Mouse (Mus musculus) limb, embryonic 14.5 days (tissue): ENCODE data around the gene Atr. TPM values are rescaled to one million over a fixed set of nuclear protein-coding genes. Genes with fewer than 3 reads are reported as not detected.

Source experiments
- ATAC-seq: fragments of 200-750 bp; cut with Nextera tagmentation; 2 replicates; pipeline ENCODE4 v1.8.0; 2017; ENCODE audit warnings: low read depth, moderate number of reproducible peaks, moderate TSS enrichment; ENCODE audit not compliant: low FRiP score
- DNase-seq: peaks from one replicate; pipeline ENCODE4 v3.0.0-alpha.2; 2015; ENCODE audit warnings: low spot score
- H3K27ac ChIP-seq: fragments of 300-500 bp; sonication (generic); replicated peaks from 2 replicates; pipeline ENCODE4 v1.5.1; 2014; ENCODE audit warnings: low read depth, mild to moderate bottlenecking, low read length, moderate library complexity, mixed read lengths
- H3K27me3 ChIP-seq: fragments of 300-500 bp; sonication (generic); 2 replicates; pipeline ENCODE4 v1.6.1; 2014; ENCODE audit warnings: low read length, mixed read lengths; ENCODE audit not compliant: control insufficient read depth, insufficient read depth
- H3K36me3 ChIP-seq: fragments of 300-500 bp; sonication (generic); 2 replicates; pipeline ENCODE4 v1.6.1; 2014; ENCODE audit warnings: mild to moderate bottlenecking, low read length, moderate library complexity, mixed read lengths; ENCODE audit not compliant: control insufficient read depth, insufficient read depth
- H3K4me1 ChIP-seq: fragments of 300-500 bp; sonication (generic); 2 replicates; pipeline ENCODE4 v1.6.1; 2014; ENCODE audit warnings: antibody characterized with exemption, low read length, mixed read lengths; ENCODE audit not compliant: control insufficient read depth, insufficient read depth
- H3K4me2 ChIP-seq: fragments of 300-500 bp; sonication (generic); replicated peaks from 2 replicates; pipeline ENCODE4 v1.6.1; 2014; ENCODE audit warnings: low read depth, mild to moderate bottlenecking, low read length, moderate library complexity; ENCODE audit not compliant: severe bottlenecking
- H3K4me3 ChIP-seq: fragments of 300-500 bp; sonication (generic); replicated peaks from 2 replicates; pipeline ENCODE4 v1.5.1; 2014; ENCODE audit warnings: low read length
- H3K9ac ChIP-seq: fragments of 300-500 bp; sonication (generic); 2 replicates; pipeline ENCODE4 v1.6.1; 2014; ENCODE audit warnings: mild to moderate bottlenecking, low read depth, low read length, moderate library complexity; ENCODE audit not compliant: severe bottlenecking
- H3K9me3 ChIP-seq: fragments of 300-500 bp; sonication (generic); 2 replicates; pipeline ENCODE4 v1.6.1; 2016; ENCODE audit warnings: low read length; ENCODE audit not compliant: control insufficient read depth
- POLR2A ChIP-seq: fragments of 200-500 bp; IDR thresholded peaks from 2 replicates; pipeline ENCODE4 v1.8.0; 2012; ENCODE audit warnings: inconsistent platforms, mild to moderate bottlenecking, moderate library complexity, borderline replicate concordance; ENCODE audit not compliant: insufficient read depth, insufficient read length; ENCODE audit errors: extremely low read depth
- WGBS: fragments of 180-500 bp; shearing (Covaris S2); extraction: QIAGEN DNeasy Blood & Tissue Kit; methylation state at CpG from one replicate; pipeline ENCODE4 v1.1.7; 2014; 5-methylcytosine and 5-hydroxymethylcytosine counted together
- polyA plus RNA-seq, 2 experiments: library from polyadenylated mRNA; depleted of rRNA in 1 of 2; stranded (reverse) in 1 of 2; unstranded in 1 of 2; fragments of >200 nt; fragmentation: Nextera tagmentation in 1 of 2; extraction: Ambion mirVana in 1 of 2; gene quantifications; 2 replicates each; pipeline versions ENCODE4 v1.2.1 to v1.2.3; 2012 to 2014

Atr gene
- polyA plus RNA-seq, 2 experiments = 14.0 to 14.9 TPM

GRCm38 (mm10) chr9:95839424-95839823 is 18.0 kb upstream of the Atr start:
- Histone ChIP-seq H3K9me3 (no peaks in the 10 kb centered on the region), H3K36me3 (no peaks in the 10 kb centered on the region), H3K27ac (no peak overlapping the region), H3K4me2 (no peak overlapping the region), H3K4me3 (no peak overlapping the region), H3K9ac (no peak overlapping the region), H3K4me1 (no peaks in the 10 kb centered on the region; the same call in 1 of the 2 replicates), H3K27me3 (no peaks in the 10 kb centered on the region)
- ATAC-seq = no peak
- no peak for DNase-seq
- TF ChIP-seq POLR2A = no peak
- 59% methylated on average over 3 of the region's 3 CpGs for whole genome bisulfite sequencing

- Histone ChIP-seq H3K9ac (peak within 1 kb of the TSS; percentile 52), H3K4me1 (peaks cover 3% of the 10 kb centered on the region; the same call in 1 of the 2 replicates), H3K36me3 (no peaks in the 10 kb centered on the region), H3K27me3 (no peaks in the 10 kb centered on the region), H3K4me2 (peak within 1 kb of the TSS; percentile 93), H3K27ac (no peak within 1 kb of the TSS), H3K4me3 (peak within 1 kb of the TSS; percentile 58), H3K9me3 (no peaks in the 10 kb centered on the region)
- WGBS = under 1% methylated on average over 43 of the region's 46 CpGs
- ATAC-seq = peak; percentile 82
- no peak for TF ChIP-seq POLR2A
- peak; percentile 63 for DNase-seq
These were observed 12.5 kb upstream of the Atr start, which contains the start of gene Pls1 for GRCm38 (mm10) chr9:95844825-95845460. Pls1 (minus strand) TSS chr9:95845311.

- no peaks in the 10 kb centered on the region for H3K9me3 ChIP-seq
- no peak for TF ChIP-seq POLR2A
- DNase-seq (no peak), ATAC-seq (no peak)
- WGBS = 58% methylated on average over 4 of the region's 4 CpGs
- H3K4me3 ChIP-seq = no peak overlapping the region
- peak overlapping the region; percentile 93; the same call in 1 of the 2 replicates for H3K4me2 ChIP-seq
- H3K4me1 ChIP-seq = peaks cover 3% of the 10 kb centered on the region; the same call in 1 of the 2 replicates
- H3K27ac ChIP-seq = no peak overlapping the region
- no peaks in the 10 kb centered on the region for H3K36me3 ChIP-seq
- no peaks in the 10 kb centered on the region for H3K27me3 ChIP-seq
- no peak overlapping the region for H3K9ac ChIP-seq
These were observed 11.7 kb upstream of the Atr start for GRCm38 (mm10) chr9:95845711-95846110.

GRCm38 (mm10) chr9:95851671-95852070 is 5.7 kb upstream of the Atr start:
- ATAC-seq = no peak

GRCm38 (mm10) chr9:95852896-95853295 is 4.5 kb upstream of the Atr start:
- Histone ChIP-seq H3K9ac (no peak overlapping the region), H3K27ac (no peak overlapping the region), H3K4me3 (no peak overlapping the region), H3K36me3 (no peaks in the 10 kb centered on the region), H3K27me3 (no peaks in the 10 kb centered on the region), H3K4me2 (no peak overlapping the region), H3K4me1 (no peaks in the 10 kb centered on the region), H3K9me3 (no peaks in the 10 kb centered on the region)
- 17% methylated on average over 4 of the region's 4 CpGs for WGBS
- TF ChIP-seq POLR2A = no peak
- ATAC-seq (0 out of 2 replicates have a peak, but pooled peaks have one; percentile 10), DNase-seq (peak; percentile 93)

More at GRCm38 (mm10) chr9:95851671-95852070, 5.7 kb upstream of the Atr start:
- Histone ChIP-seq H3K9ac (no peak overlapping the region), H3K4me1 (no peaks in the 10 kb centered on the region), H3K4me3 (no peak overlapping the region), H3K27ac (no peak overlapping the region), H3K9me3 (no peaks in the 10 kb centered on the region), H3K27me3 (no peaks in the 10 kb centered on the region), H3K4me2 (no peak overlapping the region), H3K36me3 (no peaks in the 10 kb centered on the region)
- no peak for DNase-seq
- no peak for TF ChIP-seq POLR2A
- 53% methylated on average over 11 of the region's 11 CpGs for WGBS
